Mouse (Mus musculus) CD4-positive, CD25-positive, alpha-beta regulatory T cell, adult 4 months (primary cell): Measurements from ENCODE around the gene Syf2. TPM values are rescaled to one million over a fixed set of nuclear protein-coding genes. Genes with fewer than 3 reads are reported as not detected.

Source experiments
- ATAC-seq: one replicate; pipeline ENCODE4 v1.8.0; 2017
- polyA plus RNA-seq, 2 experiments: library from polyadenylated mRNA; unstranded; fragments of 100-300 nt; shearing (Covaris generic); gene quantifications; one replicate each; pipeline ENCODE4 v1.2.1; 2017

Syf2 gene
- polyA plus RNA-seq, 2 experiments from 2014 or later: 215 to 219 TPM

GRCm38 (mm10) chr4:134924019-134924741 lies 6.5 kb upstream of the Syf2 start:
- peak; percentile 35 for ATAC-seq

- no peak for ATAC-seq
These were observed 5.5 kb upstream of the Syf2 start for GRCm38 (mm10) chr4:134925206-134925605.

- no peak for ATAC-seq
These were observed 2.8 kb upstream of the Syf2 start for GRCm38 (mm10) chr4:134927815-134928463.

GRCm38 (mm10) chr4:134928464-134928836 lies 2.2 kb upstream of the Syf2 start:
- no peak for ATAC-seq

GRCm38 (mm10) chr4:134929536-134929935 lies 1.2 kb upstream of the Syf2 start:
- ATAC-seq: no peak

GRCm38 (mm10) chr4:134930190-134930589 lies 508 bp upstream of the Syf2 start:
- no peak for ATAC-seq

GRCm38 (mm10) chr4:134937240-134938176 lies 6.8 kb downstream of the Syf2 start:
- ATAC-seq: no peak

GRCm38 (mm10) chr4:134939900-134940299 lies 9.2 kb downstream of the Syf2 start:
- no peak for ATAC-seq

- no peak for ATAC-seq
These were observed 13.2 kb downstream of the Syf2 start for GRCm38 (mm10) chr4:134943758-134944538.

GRCm38 (mm10) chr4:134946024-134946744 lies 15.5 kb downstream of the Syf2 start:
- no peak for ATAC-seq

GRCm38 (mm10) chr4:134950518-134951091 lies 19.9 kb downstream of the Syf2 start:
- no peak for ATAC-seq

- ATAC-seq: no peak
These were observed 23.8 kb downstream of the Syf2 start for GRCm38 (mm10) chr4:134954461-134954860.

- no peak for ATAC-seq
These were observed 24.5 kb downstream of the Syf2 start for GRCm38 (mm10) chr4:134955196-134955595.

- ATAC-seq: no peak
These were observed 25.1 kb downstream of the Syf2 start for GRCm38 (mm10) chr4:134955845-134956244.

- no peak for ATAC-seq
These were observed 25.6 kb downstream of the Syf2 start for GRCm38 (mm10) chr4:134956328-134956727.

- ATAC-seq: peak; percentile 32
These were observed 32.5 kb downstream of the Syf2 start for GRCm38 (mm10) chr4:134963021-134963776.

- no peak for ATAC-seq
These were observed 37.3 kb downstream of the Syf2 start for GRCm38 (mm10) chr4:134967887-134968604.

GRCm38 (mm10) chr4:134968605-134968976 lies 37.9 kb downstream of the Syf2 start:
- ATAC-seq: no peak

GRCm38 (mm10) chr4:134975261-134975928 lies 44.7 kb downstream of the Syf2 start:
- ATAC-seq: no peak
